In the genomic region with DNA sequence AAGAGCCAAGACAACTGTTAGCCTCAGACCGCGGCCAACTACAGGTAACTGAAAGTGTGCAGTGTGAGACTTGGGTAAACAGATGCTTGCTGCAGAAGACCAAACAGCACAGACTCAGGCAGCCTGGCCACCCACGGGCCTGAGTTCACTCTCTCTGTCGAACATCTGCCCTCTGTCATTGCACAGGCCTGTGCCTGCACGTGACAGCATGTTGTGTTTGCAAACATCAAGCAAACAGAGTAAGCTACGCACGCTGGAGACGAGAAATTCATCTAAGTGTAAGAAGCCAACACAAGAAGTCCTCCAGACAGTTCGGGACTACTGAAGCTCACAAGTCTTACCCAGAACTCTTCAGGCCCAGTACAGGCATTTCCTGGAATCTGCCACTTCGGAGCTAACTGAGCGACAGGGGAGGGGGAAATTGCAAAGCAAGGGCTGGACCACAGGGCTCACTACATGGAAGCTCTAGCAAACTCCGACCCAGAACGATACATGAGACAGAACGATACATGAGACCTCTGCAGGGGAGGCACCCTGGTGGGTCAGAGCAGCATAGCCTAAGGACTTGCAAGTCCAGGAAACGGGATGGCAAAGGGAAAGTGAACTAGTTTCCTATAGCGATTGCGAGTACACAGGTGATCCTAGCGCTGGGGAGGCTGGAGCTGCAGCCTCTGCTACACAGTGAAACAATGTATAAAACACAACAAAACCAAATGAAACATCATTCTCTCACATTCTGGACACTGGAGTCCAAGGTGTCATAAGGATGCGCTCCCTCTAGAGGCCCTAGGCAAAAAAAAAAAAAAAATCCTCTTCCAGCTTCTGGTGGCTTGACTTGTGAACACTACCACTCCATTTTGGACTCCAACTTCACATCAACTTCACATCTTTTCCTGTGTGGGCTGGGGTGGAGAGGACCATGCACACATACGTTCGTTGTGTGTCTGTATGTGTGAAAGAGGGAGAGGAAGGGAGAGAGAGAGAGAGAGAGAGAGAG, we compare ENCODE assay signal across 13 mouse cellular contexts. TPM values are rescaled to one million over a fixed set of nuclear protein-coding genes. Genes with fewer than 3 reads are reported as not detected.
DNase-seq lines count a peak whose midpoint lies in the region; ATAC-seq and TF ChIP-seq lines count a peak whose summit lies in the region.
"Had no signal": no experiment of that assay in that cellular context is flagged by ENCODE, and none has a peak within 500 bp of the region (broad histone marks: within the 10 kb centered on the region; RNA-seq: fewer than 3 reads in every experiment).

No protein-coding gene starts in this region.

- H3K4me1 ChIP-seq in heart, embryonic 10.5 days = peaks cover 73% of the 10 kb centered on the region
- peaks cover 23% of the 10 kb centered on the region for H3K4me1 ChIP-seq in liver, embryonic 13.5 days (replicated peaks)
- 0 out of 2 replicates have a peak, but pooled peaks cover 3% of the 10 kb centered on the region for H3K4me1 ChIP-seq in liver, postnatal 0 days (ENCODE audit: insufficient read depth)
- peaks cover 13% of the 10 kb centered on the region for H3K4me1 ChIP-seq in embryonic facial prominence, embryonic 14.5 days (ENCODE audit: control insufficient read depth, insufficient read depth, low read length)
- H3K4me1 ChIP-seq in cerebellum, adult 2 months (ENCODE audit: control insufficient read depth, insufficient read depth, low read length) = peaks cover 30% of the 10 kb centered on the region

- WGBS in heart, embryonic 10.5 days = 68% methylated on average over 21 of the region's 21 CpGs
- 65% methylated on average over 21 of the region's 21 CpGs for WGBS in liver, embryonic 13.5 days (ENCODE audit: insufficient replicate concordance)
- 65% methylated on average over 21 of the region's 21 CpGs for WGBS in liver, postnatal 0 days (ENCODE audit: insufficient replicate concordance)
- 47% methylated on average over 21 of the region's 21 CpGs for WGBS in embryonic facial prominence, embryonic 14.5 days
- 73% methylated on average over 21 of the region's 21 CpGs for WGBS in cerebellum, adult 2 months

- ATAC-seq in liver, embryonic 13.5 days (ENCODE audit: low read depth) = 0 out of 2 replicates have a peak, but pooled peaks have one; percentile 43
- ATAC-seq in liver, postnatal 0 days = no peak
- ATAC-seq in embryonic facial prominence, embryonic 14.5 days (ENCODE audit: low read depth) = 0 out of 2 replicates have a peak, but pooled peaks have one; percentile 12

- peak overlapping the region; percentile 73 for H3K27ac ChIP-seq in heart, embryonic 10.5 days
- no peak overlapping the region for H3K27ac ChIP-seq in liver, embryonic 13.5 days
- no peak overlapping the region for H3K27ac ChIP-seq in liver, postnatal 0 days (ENCODE audit: low read depth)
- no peak overlapping the region for H3K27ac ChIP-seq in embryonic facial prominence, embryonic 14.5 days (replicated peaks; ENCODE audit: low read depth, low read length)
- no peak overlapping the region for H3K27ac ChIP-seq in cerebellum, adult 2 months (ENCODE audit: insufficient read depth, low read length)
- H3K27ac ChIP-seq: hindbrain, embryonic 12.5 days; liver, embryonic 15.5 days had no signal

- no peaks in the 10 kb centered on the region for H3K36me3 ChIP-seq in heart, embryonic 10.5 days
- no peaks in the 10 kb centered on the region for H3K36me3 ChIP-seq in liver, embryonic 13.5 days
- H3K36me3 ChIP-seq in liver, postnatal 0 days (replicated peaks; ENCODE audit: insufficient read depth, low read length) = no peaks in the 10 kb centered on the region
- no peaks in the 10 kb centered on the region for H3K36me3 ChIP-seq in embryonic facial prominence, embryonic 14.5 days (ENCODE audit: control insufficient read depth, insufficient read depth, low read length)
- H3K36me3 ChIP-seq: hindbrain, embryonic 12.5 days; liver, embryonic 15.5 days had no signal

- no peaks in the 10 kb centered on the region for H3K9me3 ChIP-seq in heart, embryonic 10.5 days
- H3K9me3 ChIP-seq in liver, embryonic 13.5 days (replicated peaks) = no peaks in the 10 kb centered on the region
- H3K9me3 ChIP-seq in liver, postnatal 0 days (ENCODE audit: low read length) = no peaks in the 10 kb centered on the region
- H3K9me3 ChIP-seq in embryonic facial prominence, embryonic 14.5 days (ENCODE audit: control insufficient read depth, low read length) = no peaks in the 10 kb centered on the region
- H3K9me3 ChIP-seq: liver, embryonic 15.5 days had no signal

- no peak for TF ChIP-seq POLR2A in cerebellum, adult 2 months (IDR thresholded peaks at IDR 0.05; ENCODE audit: borderline replicate concordance, insufficient read depth, low read length)

- H3K27me3 ChIP-seq in heart, embryonic 10.5 days (ENCODE audit: insufficient read depth, poor library complexity, severe bottlenecking) = no peaks in the 10 kb centered on the region
- no peaks in the 10 kb centered on the region for H3K27me3 ChIP-seq in liver, embryonic 13.5 days
- no peaks in the 10 kb centered on the region for H3K27me3 ChIP-seq in liver, postnatal 0 days (ENCODE audit: insufficient read depth, low read length)
- H3K27me3 ChIP-seq in embryonic facial prominence, embryonic 14.5 days (replicated peaks; ENCODE audit: control insufficient read depth, insufficient read depth, low read length) = no peaks in the 10 kb centered on the region
- H3K27me3 ChIP-seq in cerebellum, adult 2 months (ENCODE audit: control insufficient read depth, insufficient read depth, low read length) = no peaks in the 10 kb centered on the region
- H3K27me3 ChIP-seq: hindbrain, embryonic 12.5 days; liver, embryonic 15.5 days had no signal

- no peak overlapping the region for H3K9ac ChIP-seq in liver, embryonic 13.5 days
- no peak overlapping the region for H3K9ac ChIP-seq in liver, postnatal 0 days (replicated peaks)
- no peak overlapping the region for H3K9ac ChIP-seq in embryonic facial prominence, embryonic 14.5 days (ENCODE audit: low read depth, low read length)
- H3K9ac ChIP-seq: hindbrain, embryonic 12.5 days; liver, embryonic 15.5 days had no signal

- H3K4me3 ChIP-seq in heart, embryonic 10.5 days = no peak overlapping the region
- no peak overlapping the region for H3K4me3 ChIP-seq in liver, embryonic 13.5 days (replicated peaks)
- no peak overlapping the region for H3K4me3 ChIP-seq in liver, postnatal 0 days (ENCODE audit: low read depth, low read length)
- no peak overlapping the region for H3K4me3 ChIP-seq in embryonic facial prominence, embryonic 14.5 days (ENCODE audit: low read depth, low read length)
- no peak overlapping the region for H3K4me3 ChIP-seq in cerebellum, adult 2 months (replicated peaks; ENCODE audit: insufficient read depth, low read depth, low read length)
- H3K4me3 ChIP-seq: hindbrain, embryonic 12.5 days; liver, embryonic 15.5 days had no signal

- TF ChIP-seq EP300 in liver, postnatal 0 days (IDR thresholded peaks at IDR 0.05; ENCODE audit: low read depth) = no peak

- DNase-seq in heart, embryonic 10.5 days (ENCODE audit: low spot score) = no peak
- no peak for DNase-seq in heart, adult 11 months
- no peak for DNase-seq in liver, embryonic 13.5 days
- no peak for DNase-seq in liver, postnatal 0 days
- DNase-seq in embryonic facial prominence, embryonic 14.5 days (ENCODE audit: low spot score) = no peak
- peak; percentile 29 for DNase-seq in lung, postnatal 36 days
- no peak for DNase-seq in cerebellum, adult 2 months
- no peak for DNase-seq in embryo, embryonic 10.5 days (ENCODE audit: low spot score)
- DNase-seq: cerebellum, postnatal 14 days; right cerebral cortex, postnatal 4 days; thymus, adult 18-20 months had no signal

- no peak overlapping the region for H3K4me2 ChIP-seq in liver, embryonic 13.5 days
- no peak overlapping the region for H3K4me2 ChIP-seq in liver, postnatal 0 days (ENCODE audit: low read depth, low read length)
- H3K4me2 ChIP-seq in embryonic facial prominence, embryonic 14.5 days (ENCODE audit: low read depth, low read length) = no peak overlapping the region
- H3K4me2 ChIP-seq: hindbrain, embryonic 12.5 days; liver, embryonic 15.5 days had no signal

- no peak for TF ChIP-seq CTCF in liver, postnatal 0 days (IDR thresholded peaks at IDR 0.05; ENCODE audit: low read depth)
- TF ChIP-seq CTCF in cerebellum, adult 2 months (IDR thresholded peaks at IDR 0.05; ENCODE audit: borderline replicate concordance, insufficient read depth, low read depth, low read length) = no peak

RNA-seq across cellular contexts. Expression of gene Tiam1, which starts 18.0 kb away (rescaled TPM):
- 13.3 and 16.4 TPM in 2 replicates for polyA plus RNA-seq in heart, embryonic 10.5 days (2016; fragmentation: Nextera tagmentation; extraction: Ambion mirVana)
- 4.8 and 5.5 TPM in 2 replicates for polyA plus RNA-seq in liver, embryonic 13.5 days (2015; fragmentation: Nextera tagmentation; extraction: Ambion mirVana)
- 3.2 TPM in 2 replicates for polyA plus RNA-seq in liver, postnatal 0 days (2015; fragmentation: Nextera tagmentation; extraction: Ambion mirVana)
- polyA plus RNA-seq in embryonic facial prominence, embryonic 14.5 days (2014; fragmentation: Nextera tagmentation; extraction: Ambion mirVana) = 31.0 and 34.6 TPM in 2 replicates
- polyA plus RNA-seq in cerebellum, adult 2 months (2012; rRNA removed) = 73.6 and 88.5 TPM in 2 replicates
